ENCODE assay signal across 8 mouse cellular contexts in the genomic region with DNA sequence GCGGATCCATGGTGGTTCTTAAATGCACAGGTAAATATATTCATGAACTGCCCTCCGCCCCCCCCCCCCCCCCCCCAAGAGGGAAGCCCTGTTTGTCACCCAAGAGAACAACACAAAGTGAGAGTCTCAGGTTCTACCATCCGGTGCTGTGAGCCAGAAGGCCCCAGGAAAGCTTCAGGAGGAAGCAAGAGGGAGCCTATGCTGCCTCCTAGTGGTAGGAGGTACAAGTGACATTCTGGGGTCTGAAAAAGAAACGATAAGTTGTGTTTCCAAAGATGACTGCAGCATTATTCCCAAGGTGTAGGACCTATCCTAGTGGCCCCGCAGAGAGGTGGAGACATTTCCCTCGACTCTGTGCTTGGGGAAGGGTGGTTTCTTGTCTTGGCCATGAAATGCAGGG.
A peak's percentile ranks its signal among the peaks of the same experiment; 100 is the strongest.
DNase-seq lines count a peak whose midpoint lies in the region; ATAC-seq and TF ChIP-seq lines count a peak whose summit lies in the region.

No protein-coding gene starts in this region.

- no peaks in the 10 kb centered on the region for H3K27me3 ChIP-seq in lung, embryonic 14.5 days (ENCODE audit: insufficient read depth, low read length)

- WGBS in lung, embryonic 14.5 days = 32% methylated on average over 6 of the region's 6 CpGs

- H3K4me2 ChIP-seq in lung, embryonic 14.5 days = no peak overlapping the region

- H3K4me1 ChIP-seq in lung, embryonic 14.5 days (ENCODE audit: insufficient read depth) = no peaks in the 10 kb centered on the region

- no peaks in the 10 kb centered on the region for H3K36me3 ChIP-seq in lung, embryonic 14.5 days (ENCODE audit: insufficient read depth)

- no peaks in the 10 kb centered on the region for H3K9me3 ChIP-seq in lung, embryonic 14.5 days (ENCODE audit: low read depth, low read length)

- intact Hi-C loops in left cerebral cortex, adult 2 months (cut with DNase I) = loop anchor here (2.0 to 5.0 kb wide), 2 partner anchors 97 to 196 kb away; no protein-coding TSS in a partner anchor
- intact Hi-C loops in gastrocnemius, postnatal 14 days (cut with DNase I; ENCODE audit: low total_unique reads) = loop anchor here (5.0 kb wide), 2 partner anchors 97 to 197 kb away; no protein-coding TSS in a partner anchor

- peak; percentile 8 for DNase-seq in CD4-positive, CD25-positive, alpha-beta regulatory T cell, adult 2 months (ENCODE audit: low read depth, low spot score)
- DNase-seq in left cerebral cortex, adult 2 months (ENCODE audit: extremely low spot score in 1 of 2, low spot score in 2 of 2) = no peak
- DNase-seq in left cerebral cortex, adult 11 months (ENCODE audit: low spot score) = no peak
- DNase-seq in gastrocnemius, postnatal 14 days = peak; percentile 30
- DNase-seq in lung, embryonic 14.5 days = peak; percentile 69
- no peak for DNase-seq in natural killer cell, adult 2 months (ENCODE audit: low spot score in 2 of 2)
- DNase-seq in left cerebral cortex, adult 9 months (ENCODE audit: low spot score in 2 of 2) = no peak

- H3K9ac ChIP-seq in lung, embryonic 14.5 days = no peak overlapping the region

- no peak overlapping the region for H3K27ac ChIP-seq in left cerebral cortex, adult 2 months
- H3K27ac ChIP-seq in lung, embryonic 14.5 days (ENCODE audit: low read depth) = no peak overlapping the region

- TF ChIP-seq CTCF in left cerebral cortex, adult 2 months (IDR thresholded peaks at IDR 0.05) = peak; percentile 69
- TF ChIP-seq CTCF in lung, embryonic 14.5 days (IDR thresholded peaks at IDR 0.05; ENCODE audit: low read depth) = peak; percentile 73

- H3K4me3 ChIP-seq in left cerebral cortex, adult 2 months = no peak overlapping the region
- H3K4me3 ChIP-seq in lung, embryonic 14.5 days (ENCODE audit: low read depth, low read length) = no peak overlapping the region

- ATAC-seq in CD4-positive, CD25-positive, alpha-beta regulatory T cell, adult 4 months = no peak
- no peak for ATAC-seq in lung, embryonic 14.5 days (ENCODE audit: insufficient read depth)

Comparison
In these comparisons a context has a peak if more than half of its experiments do, and no peak if none do; other contexts are left out.
1. DNase-seq: peak in CD4-positive, CD25-positive, alpha-beta regulatory T cell, adult 2 months (single experiment), gastrocnemius, postnatal 14 days (single experiment) and lung, embryonic 14.5 days (single experiment); none in left cerebral cortex, adult 2 months (0 of 2), left cerebral cortex, adult 11 months (single experiment), natural killer cell, adult 2 months (0 of 2) and left cerebral cortex, adult 9 months (0 of 2).